Mouse (Mus musculus) MN1 (cell line): Measurements from ENCODE around the gene Olfr71.

Experiments used
- DNase-seq: peaks from one replicate; pipeline ENCODE4 v3.0.0-alpha.2; 2016; ENCODE audit warnings: low spot score

Gene Olfr71

DNA sequence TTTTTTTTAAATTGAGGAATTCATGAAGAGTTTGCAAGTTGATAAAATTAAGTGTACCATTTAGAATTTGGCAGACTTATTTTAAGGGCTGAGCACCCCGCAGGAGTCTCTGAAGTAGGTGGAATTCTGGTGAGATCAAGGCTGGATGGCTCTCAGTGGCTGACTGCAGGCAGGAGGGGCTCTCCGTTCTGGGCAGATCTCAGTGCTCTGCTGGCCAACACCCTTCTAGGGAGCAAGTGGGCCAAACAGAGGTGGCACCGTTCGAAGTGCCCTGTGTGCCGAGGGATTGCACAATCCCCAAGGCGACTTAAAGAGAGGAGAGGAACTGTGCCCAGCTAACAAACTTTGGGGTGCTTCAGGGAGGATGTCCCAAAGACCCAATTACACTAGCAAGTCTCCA is at the start of gene Olfr71:
Gene Olfr71, minus strand, starts transcription at position 387 of the 400 bp plus-strand sequence.
- DNase-seq: no peak

- DNase-seq: no peak
Observed at GRCm38 (mm10) chr4:43757213-43757612, 47.2 kb upstream of the Olfr71 start.

DNA sequence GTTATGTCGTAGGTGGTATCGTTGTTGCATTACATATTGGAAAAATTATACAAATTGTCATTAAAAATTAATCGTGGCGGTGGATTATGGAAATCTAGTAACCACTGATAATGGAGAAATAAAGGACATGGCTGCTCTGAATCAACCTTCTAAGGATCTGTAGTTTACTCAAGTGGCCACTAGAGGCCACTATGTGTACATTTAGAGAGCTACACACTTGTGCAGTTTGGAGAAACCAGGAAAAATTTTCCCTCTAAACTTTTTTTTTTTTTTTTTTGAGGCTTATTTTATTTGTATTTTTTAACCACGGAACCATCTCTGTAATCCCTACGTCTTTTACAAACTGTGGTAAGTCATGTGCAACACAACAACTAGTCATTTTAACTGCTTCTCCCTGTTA is 35.1 kb upstream of the Olfr71 start:
- peak; percentile 38 for DNase-seq

DNA sequence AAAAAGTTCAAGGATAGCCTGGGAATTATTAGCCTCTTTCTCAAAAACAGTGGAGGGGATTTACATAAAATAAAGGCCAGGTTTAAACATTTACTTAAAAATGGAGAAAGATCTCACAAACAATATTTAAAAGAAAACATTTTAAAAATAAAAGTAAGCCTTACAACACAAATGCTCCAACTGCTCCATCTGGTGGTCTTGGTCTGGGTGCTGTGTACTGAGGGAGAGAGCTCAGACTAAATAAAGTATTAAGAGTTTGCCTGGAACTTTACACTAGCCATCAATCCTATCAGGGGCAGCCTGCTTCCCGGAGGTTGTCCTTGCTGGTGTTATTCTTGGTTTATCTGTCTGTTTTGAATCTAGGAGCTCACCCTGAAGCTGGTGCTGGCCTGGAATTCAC is 33.0 kb upstream of the Olfr71 start:
- no peak for DNase-seq

DNA sequence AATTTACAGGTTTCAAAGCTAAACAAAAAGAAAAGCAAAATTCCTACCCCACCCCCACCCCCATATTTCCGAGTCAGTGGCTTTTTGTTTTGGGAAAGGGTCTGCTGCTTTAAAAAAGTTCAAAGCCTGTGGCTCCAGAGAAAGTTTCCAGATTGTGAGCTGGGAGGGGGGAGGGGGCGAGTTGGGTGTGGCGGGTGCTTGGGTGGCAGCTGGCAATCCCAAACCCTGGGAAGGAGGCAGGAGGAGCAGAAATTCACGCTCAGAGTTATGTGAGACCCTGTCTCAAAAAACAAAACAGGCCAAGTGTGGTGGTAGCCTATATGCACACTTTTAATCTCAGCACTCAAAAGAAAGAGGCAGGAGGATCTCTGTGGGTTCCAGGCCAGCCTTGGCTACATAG is 32.6 kb upstream of the Olfr71 start:
- DNase-seq: no peak

GRCm38 (mm10) chr4:43741526-43741925 is 31.5 kb upstream of the Olfr71 start:
- no peak for DNase-seq

DNA sequence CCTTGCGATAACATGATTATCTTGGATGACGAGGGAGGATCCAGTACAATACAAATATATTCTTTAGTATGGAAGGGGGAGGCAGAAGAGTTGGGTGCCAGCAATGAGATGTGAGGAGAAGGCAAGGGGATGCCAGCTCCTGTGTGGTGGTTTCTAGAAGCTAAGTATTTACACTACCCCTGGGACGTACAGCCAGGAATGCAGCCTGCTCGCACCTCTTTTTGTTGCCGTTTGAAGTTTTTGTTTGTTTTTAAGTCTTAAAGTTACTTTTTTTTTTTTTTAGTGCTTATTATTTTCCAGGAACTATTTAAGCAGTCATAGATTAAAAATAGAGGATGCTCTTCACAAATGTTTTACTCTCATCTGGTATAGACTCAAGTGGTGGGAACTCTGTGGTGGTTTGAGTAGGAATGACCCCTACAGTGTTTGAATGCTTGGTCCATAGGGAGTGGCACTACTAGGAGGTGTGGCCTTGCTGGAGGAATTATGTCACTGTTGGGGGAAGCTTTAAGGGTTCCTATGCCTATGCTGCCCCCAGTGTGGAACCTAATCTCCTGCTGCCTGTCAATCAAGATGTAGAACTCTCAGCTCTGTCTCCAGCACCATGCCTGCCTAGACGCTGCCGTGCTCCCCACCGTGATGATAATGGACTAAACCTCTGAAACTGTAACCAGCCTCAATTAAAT is 29.1 kb upstream of the Olfr71 start:
- no peak for DNase-seq

- no peak for DNase-seq
Observed at GRCm38 (mm10) chr4:43737144-43737543, 27.1 kb upstream of the Olfr71 start.

DNA sequence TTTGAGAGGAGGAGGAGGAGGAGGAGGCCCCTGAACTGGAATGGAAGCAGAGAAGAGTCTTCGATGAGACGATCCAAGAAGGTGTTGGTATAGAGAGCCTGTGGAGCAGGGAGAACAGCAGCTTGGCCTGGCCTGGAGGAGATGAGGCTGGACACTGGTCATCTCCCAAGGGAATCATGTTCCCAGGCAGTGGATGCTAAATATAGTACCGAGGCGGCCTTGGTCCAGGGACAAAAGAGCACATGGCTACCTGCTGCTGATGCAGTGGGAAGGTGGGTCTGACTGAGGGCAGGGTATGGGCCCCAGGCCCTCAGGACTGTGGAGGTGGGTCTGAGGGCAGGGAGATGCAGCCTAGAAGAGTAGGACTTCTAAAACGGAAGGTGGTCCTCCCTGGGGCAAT is 23.1 kb upstream of the Olfr71 start:
- no peak for DNase-seq

DNA sequence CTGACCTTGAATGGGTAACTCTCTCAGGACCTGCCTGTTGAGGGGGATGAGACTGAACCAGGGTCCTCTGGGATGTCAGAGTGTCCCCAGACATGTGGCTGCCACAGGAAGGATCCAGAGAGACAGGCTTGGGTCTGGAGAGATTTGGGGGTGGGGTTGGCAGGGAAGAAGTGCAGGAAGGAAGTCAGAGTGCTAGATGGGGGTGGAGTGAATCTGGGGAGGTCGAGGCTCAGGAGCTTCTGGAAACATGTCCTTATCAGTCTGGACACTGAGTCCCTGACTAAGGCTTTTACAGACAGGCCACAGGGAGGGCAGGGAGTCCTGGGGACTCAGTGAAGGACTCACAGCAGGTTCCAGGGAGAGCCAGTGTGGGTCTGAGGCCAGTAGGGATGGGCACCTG is 22.1 kb upstream of the Olfr71 start:
- no peak for DNase-seq

- DNase-seq: no peak
Observed at GRCm38 (mm10) chr4:43730750-43731297, 20.8 kb upstream of the Olfr71 start.

- DNase-seq: no peak
Observed at GRCm38 (mm10) chr4:43729794-43730550, 19.9 kb upstream of the Olfr71 start, which contains the start of gene Spaar. Gene Spaar, plus strand, starts transcription at chr4:43730034.

DNA sequence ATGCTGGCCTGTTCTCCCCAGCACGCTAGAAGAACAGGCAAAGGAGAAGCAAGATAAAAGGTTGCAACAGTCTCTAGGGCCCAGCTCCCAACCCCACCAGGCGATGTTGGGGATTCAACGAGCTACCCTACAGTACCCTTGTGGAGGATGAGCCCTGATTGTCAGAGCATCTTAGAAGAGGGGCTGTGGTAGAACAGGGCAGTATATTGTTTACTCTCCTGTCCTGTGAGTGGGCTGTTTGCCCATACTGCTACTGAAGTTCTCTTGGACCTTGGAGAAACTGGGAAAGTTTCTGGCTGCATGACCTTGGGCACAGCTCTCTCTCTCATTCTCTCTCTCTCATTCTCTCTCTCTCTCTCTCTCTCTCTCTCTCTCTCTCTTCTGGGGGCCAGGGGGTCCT is 19.1 kb upstream of the Olfr71 start:
- no peak for DNase-seq

- no peak for DNase-seq
Observed at GRCm38 (mm10) chr4:43728576-43728954, 18.5 kb upstream of the Olfr71 start.

- no peak for DNase-seq
Observed at GRCm38 (mm10) chr4:43727718-43728575, 17.9 kb upstream of the Olfr71 start.

GRCm38 (mm10) chr4:43726995-43727394 is 16.9 kb upstream of the Olfr71 start, which contains the start of gene Hrct1:
Gene Hrct1, plus strand, starts transcription at chr4:43727188.
- no peak for DNase-seq

- DNase-seq: no peak
Observed at GRCm38 (mm10) chr4:43726228-43726993, 16.4 kb upstream of the Olfr71 start.

GRCm38 (mm10) chr4:43724764-43725163 is 14.7 kb upstream of the Olfr71 start:
- DNase-seq: peak; percentile 13

- no peak for DNase-seq
Observed at GRCm38 (mm10) chr4:43722191-43722590, 12.1 kb upstream of the Olfr71 start.

GRCm38 (mm10) chr4:43720491-43721228 is 10.6 kb upstream of the Olfr71 start:
- no peak for DNase-seq
